Mouse (Mus musculus): ENCODE results near the gene Rras. TPM values are rescaled to one million over a fixed set of nuclear protein-coding genes. Genes with fewer than 3 reads are reported as not detected.

Rras gene
- polyA plus RNA-seq, 2 experiments = 15.4 to 16.3 TPM

GRCm38 (mm10) chr7:45050945-45051600 is 33.3 kb downstream of the Rras start:
- Histone ChIP-seq H3K9me3 (ENCODE audit: control insufficient read depth, low read length) (no peaks in the 10 kb centered on the region), H3K27me3 (ENCODE audit: control insufficient read depth, insufficient read depth, low read length) (no peaks in the 10 kb centered on the region), H3K4me2 (ENCODE audit: low read depth) (peak overlapping the region; percentile 84), H3K9ac (replicated peaks) (no peak overlapping the region), H3K27ac (no peak overlapping the region), H3K36me3 (replicated peaks; ENCODE audit: control insufficient read depth, insufficient read depth, low read depth) (peaks cover 12% of the 10 kb centered on the region), H3K4me3 (ENCODE audit: insufficient read depth in 1 of 2, low read depth in 2 of 2, low read length in 2 of 2) (peak overlapping the region; percentile 65 to 68), H3K4me1 (replicated peaks; ENCODE audit: control insufficient read depth in 2 of 2, insufficient read depth in 2 of 2, low read length in 1 of 2) (peaks cover 14% of the 10 kb centered on the region in 2 experiments)
- TF ChIP-seq CTCF (IDR thresholded peaks at IDR 0.05; ENCODE audit: low read depth) (no peak), EP300 (IDR thresholded peaks at IDR 0.05; ENCODE audit: low read depth) (no peak)
- ATAC-seq (ENCODE audit: insufficient read depth) = no peak
- 22% methylated on average over 16 of the region's 16 CpGs for WGBS (ENCODE audit: insufficient replicate concordance)
- peak; percentile 52 to 63 (median 61) for DNase-seq (ENCODE audit: low read depth in 3 of 3, low spot score in 3 of 3)

- Histone ChIP-seq H3K27me3 (ENCODE audit: control insufficient read depth, insufficient read depth, low read length) (no peaks in the 10 kb centered on the region), H3K4me1 (replicated peaks; ENCODE audit: control insufficient read depth in 2 of 2, insufficient read depth in 2 of 2, low read length in 1 of 2) (peaks cover 14% of the 10 kb centered on the region in 2 experiments), H3K27ac (no peak overlapping the region; the same call in 1 of the 2 replicates), H3K9ac (replicated peaks) (peak overlapping the region; percentile 74), H3K9me3 (ENCODE audit: control insufficient read depth, low read length) (no peaks in the 10 kb centered on the region), H3K4me2 (ENCODE audit: low read depth) (peak overlapping the region; percentile 84), H3K36me3 (replicated peaks; ENCODE audit: control insufficient read depth, insufficient read depth, low read depth) (peaks cover 12% of the 10 kb centered on the region), H3K4me3 (ENCODE audit: insufficient read depth in 1 of 2, low read depth in 2 of 2, low read length in 2 of 2) (peak overlapping the region; percentile 65 to 68)
- no peak for ATAC-seq (ENCODE audit: insufficient read depth)
- WGBS (ENCODE audit: insufficient replicate concordance) = 14% methylated on average over 13 of the region's 13 CpGs
- TF ChIP-seq CTCF (IDR thresholded peaks at IDR 0.05; ENCODE audit: low read depth) (no peak), EP300 (IDR thresholded peaks at IDR 0.05; ENCODE audit: low read depth) (no peak)
- DNase-seq (ENCODE audit: low read depth in 3 of 3, low spot score in 3 of 3) = no peak
These were observed 33.8 kb downstream of the Rras start for GRCm38 (mm10) chr7:45051601-45051974.

- Histone ChIP-seq H3K27ac (peak overlapping the region; percentile 16), H3K4me3 (ENCODE audit: insufficient read depth in 1 of 2, low read depth in 2 of 2, low read length in 2 of 2) (peak overlapping the region; percentile 65 to 68), H3K4me1 (replicated peaks; ENCODE audit: control insufficient read depth in 2 of 2, insufficient read depth in 2 of 2, low read length in 1 of 2) (peaks cover 14% of the 10 kb centered on the region in 2 experiments), H3K9me3 (ENCODE audit: control insufficient read depth, low read length) (no peaks in the 10 kb centered on the region), H3K4me2 (ENCODE audit: low read depth) (peak overlapping the region; percentile 84), H3K27me3 (ENCODE audit: control insufficient read depth, insufficient read depth, low read length) (no peaks in the 10 kb centered on the region), H3K9ac (replicated peaks) (peak overlapping the region; percentile 74), H3K36me3 (replicated peaks; ENCODE audit: control insufficient read depth, insufficient read depth, low read depth) (peaks cover 7% of the 10 kb centered on the region)
- TF ChIP-seq CTCF (IDR thresholded peaks at IDR 0.05; ENCODE audit: low read depth) (no peak), EP300 (IDR thresholded peaks at IDR 0.05; ENCODE audit: low read depth) (no peak)
- under 1% methylated on average over 38 of the region's 38 CpGs for WGBS (ENCODE audit: insufficient replicate concordance)
- ATAC-seq (ENCODE audit: insufficient read depth) (no peak), DNase-seq (ENCODE audit: low read depth in 3 of 3, low spot score in 3 of 3) (no peak)
These were observed 34.6 kb downstream of the Rras start for GRCm38 (mm10) chr7:45052181-45052861.

GRCm38 (mm10) chr7:45052862-45053116 is 35.0 kb downstream of the Rras start, which contains the start of gene Prr12:
TSS of gene Prr12 (minus strand) at chr7:45052881.
- TF ChIP-seq EP300 (IDR thresholded peaks at IDR 0.05; ENCODE audit: low read depth) (no peak), CTCF (IDR thresholded peaks at IDR 0.05; ENCODE audit: low read depth) (no peak)
- Histone ChIP-seq H3K27ac (peak within 1 kb of the TSS; percentile 58), H3K4me2 (ENCODE audit: low read depth) (peak within 1 kb of the TSS; percentile 84), H3K9me3 (ENCODE audit: control insufficient read depth, low read length) (no peaks in the 10 kb centered on the region), H3K4me3 (ENCODE audit: insufficient read depth in 1 of 2, low read depth in 2 of 2, low read length in 2 of 2) (peak within 1 kb of the TSS; percentile 65 to 68), H3K4me1 (replicated peaks; ENCODE audit: control insufficient read depth in 2 of 2, insufficient read depth in 2 of 2, low read length in 1 of 2) (peaks cover 14% of the 10 kb centered on the region in 2 experiments), H3K9ac (replicated peaks) (peak within 1 kb of the TSS; percentile 74), H3K27me3 (ENCODE audit: control insufficient read depth, insufficient read depth, low read length) (no peaks in the 10 kb centered on the region), H3K36me3 (replicated peaks; ENCODE audit: control insufficient read depth, insufficient read depth, low read depth) (peaks cover 6% of the 10 kb centered on the region)
- whole genome bisulfite sequencing (ENCODE audit: insufficient replicate concordance) = 0% methylated on average over 12 of the region's 18 CpGs
- ATAC-seq (ENCODE audit: insufficient read depth) = peak; percentile 32; the same call in 1 of the 2 replicates
- DNase-seq (ENCODE audit: low read depth in 3 of 3, low spot score in 3 of 3) = no peak

All from liver, embryonic 14.5 days (tissue).